Mouse (Mus musculus) heart, adult 2 months (tissue): ENCODE results near the gene Tnks2.

Experiments used
- CTCF ChIP-seq: fragments of 200-600 bp; IDR thresholded peaks from 2 replicates; pipeline ENCODE4 v1.8.1; 2022; ENCODE audit warnings: antibody characterized with exemption, mild to moderate bottlenecking, moderate library complexity
- EP300 ChIP-seq: fragments of 200-500 bp; IDR thresholded peaks from 2 replicates; pipeline ENCODE4 v1.6.1; 2011; ENCODE audit warnings: low read depth, low read length, control low read depth; ENCODE audit not compliant: insufficient read depth
- POLR2A ChIP-seq: fragments of 200-500 bp; IDR thresholded peaks from 2 replicates; pipeline ENCODE4 v1.6.1; 2011; ENCODE audit warnings: mild to moderate bottlenecking, low read depth, low read length, control low read depth; ENCODE audit not compliant: insufficient read depth

- TF ChIP-seq POLR2A (no peak), CTCF (no peak), EP300 (no peak)
Measured at GRCm38 (mm10) chr19:36812011-36812410, 22.0 kb upstream of the Tnks2 start.
